Mouse (Mus musculus) lung, postnatal 36 days (tissue): ENCODE results near the gene Pvalb.

ENCODE experiments used
- DNase-seq: peaks from one replicate; pipeline ENCODE4 v3.0.0; 2022; ENCODE audit warnings: mixed read lengths

Pvalb gene

GRCm38 (mm10) chr15:78194320-78194719, 11.9 kb downstream of the Pvalb start:
- DNase-seq, result no peak

- no peak for DNase-seq
These were observed 16.6 kb downstream of the Pvalb start for GRCm38 (mm10) chr15:78189636-78190035.

GRCm38 (mm10) chr15:78188546-78188945, 17.7 kb downstream of the Pvalb start:
- no peak for DNase-seq

GRCm38 (mm10) chr15:78186906-78187305, 19.3 kb downstream of the Pvalb start:
- DNase-seq, result no peak

- no peak for DNase-seq
These were observed 20.6 kb downstream of the Pvalb start for GRCm38 (mm10) chr15:78185609-78186008.

GRCm38 (mm10) chr15:78184855-78185254, 21.3 kb downstream of the Pvalb start:
- DNase-seq, result peak; percentile 44

GRCm38 (mm10) chr15:78181701-78182405, 24.3 kb downstream of the Pvalb start:
- DNase-seq, result no peak

- DNase-seq, result no peak
These were observed 26.4 kb downstream of the Pvalb start for GRCm38 (mm10) chr15:78179775-78180174.

GRCm38 (mm10) chr15:78178397-78178796, 27.8 kb downstream of the Pvalb start:
- DNase-seq, result peak; percentile 74

- no peak for DNase-seq
These were observed 28.9 kb downstream of the Pvalb start for GRCm38 (mm10) chr15:78177257-78177656.

- no peak for DNase-seq
These were observed 31.3 kb downstream of the Pvalb start for GRCm38 (mm10) chr15:78174887-78175245.

GRCm38 (mm10) chr15:78173972-78174886, 32.0 kb downstream of the Pvalb start, which contains the start of gene Ift27:
Ift27 (minus strand) TSS chr15:78174107.
- peak; percentile 100 for DNase-seq

- DNase-seq, result peak; percentile 12
These were observed 33.0 kb downstream of the Pvalb start for GRCm38 (mm10) chr15:78172899-78173817.

GRCm38 (mm10) chr15:78172256-78172898, 33.8 kb downstream of the Pvalb start:
- DNase-seq, result no peak

GRCm38 (mm10) chr15:78171651-78172050, 34.5 kb downstream of the Pvalb start:
- DNase-seq, result no peak

GRCm38 (mm10) chr15:78170708-78171107, 35.5 kb downstream of the Pvalb start:
- peak; percentile 35 for DNase-seq

GRCm38 (mm10) chr15:78169566-78169965, 36.6 kb downstream of the Pvalb start:
- no peak for DNase-seq

- DNase-seq, result peak; percentile 30
These were observed 40.9 kb downstream of the Pvalb start for GRCm38 (mm10) chr15:78165292-78165691.

- no peak for DNase-seq
These were observed 41.7 kb downstream of the Pvalb start for GRCm38 (mm10) chr15:78164466-78164865.

GRCm38 (mm10) chr15:78161946-78162345, 44.3 kb downstream of the Pvalb start:
- DNase-seq, result no peak

GRCm38 (mm10) chr15:78158335-78158734, 47.9 kb downstream of the Pvalb start:
- no peak for DNase-seq

GRCm38 (mm10) chr15:78157824-78158223, 48.4 kb downstream of the Pvalb start:
- no peak for DNase-seq
